Mouse (Mus musculus) megakaryocyte, embryonic 14.5 days (primary cell): ENCODE data around the gene Grn.

Experiments used
- FLI1 ChIP-seq: IDR thresholded peaks from 2 replicates; pipeline ENCODE4 v1.6.1; 2012; ENCODE audit warnings: low read length, inconsistent platforms, mixed read lengths
- GATA1 ChIP-seq: IDR thresholded peaks from 3 replicates; pipeline ENCODE4 v1.6.1; 2012; ENCODE audit warnings: mixed read lengths, low read length, inconsistent platforms, borderline replicate concordance

- no peak for TF ChIP-seq GATA1
- no peak for TF ChIP-seq FLI1
Measured at GRCm38 (mm10) chr11:102429551-102429950, 564 bp upstream of the Grn start.
